Mouse (Mus musculus): ENCODE measurements around the gene Mrps36. TPM values are rescaled to one million over a fixed set of nuclear protein-coding genes. Genes with fewer than 3 reads are reported as not detected.
"Not testable (repeated sequence)": the region's sequence is repeated elsewhere in the genome, so short reads cannot be mapped to it uniquely, and the experiment has no call there.

Gene Mrps36
- total RNA-seq, 2 experiments from 2014 or later: 49.0 to 58.9 TPM

DNA sequence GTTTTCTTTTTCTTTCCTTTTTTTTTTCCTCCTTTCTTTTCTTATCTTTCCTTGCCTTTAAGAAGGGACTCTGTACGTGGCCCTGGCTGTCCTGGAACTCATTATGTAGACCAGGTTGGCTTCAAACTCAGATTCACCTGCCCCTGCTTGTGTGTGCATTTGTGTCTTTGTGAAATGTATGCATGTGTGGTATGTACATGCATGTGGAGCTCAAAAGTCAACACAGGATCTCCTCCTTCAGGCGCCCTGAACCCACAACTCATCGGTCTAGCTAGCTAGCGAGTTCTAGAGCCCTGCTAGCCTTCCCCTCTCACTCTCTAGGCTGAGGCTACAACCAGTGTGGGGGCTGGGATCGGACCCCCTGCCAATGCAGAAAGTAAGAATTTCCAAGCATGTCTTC lies 1.6 kb downstream of the Mrps36 start:
- no peak for DNase-seq (ENCODE audit: low spot score in 2 of 2)

DNA sequence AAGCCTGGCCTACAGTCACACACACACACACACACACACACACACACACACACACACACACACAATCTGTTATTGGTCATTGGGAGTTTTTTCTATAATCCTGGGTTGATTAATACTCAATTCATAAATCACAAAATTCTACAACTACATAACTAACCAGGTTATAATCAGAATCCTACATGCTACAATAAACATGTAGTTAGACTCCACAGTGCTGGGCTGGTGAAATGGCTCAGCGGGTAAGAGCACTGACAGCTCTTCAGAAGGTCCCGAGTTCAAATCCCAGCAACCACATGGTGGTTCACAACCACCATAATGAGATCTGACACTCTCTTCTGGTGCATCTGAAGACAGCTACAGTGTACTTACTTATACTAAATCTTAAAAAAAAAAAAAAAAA lies 11.7 kb downstream of the Mrps36 start:
- no peak for DNase-seq (ENCODE audit: low spot score in 2 of 2)

DNA sequence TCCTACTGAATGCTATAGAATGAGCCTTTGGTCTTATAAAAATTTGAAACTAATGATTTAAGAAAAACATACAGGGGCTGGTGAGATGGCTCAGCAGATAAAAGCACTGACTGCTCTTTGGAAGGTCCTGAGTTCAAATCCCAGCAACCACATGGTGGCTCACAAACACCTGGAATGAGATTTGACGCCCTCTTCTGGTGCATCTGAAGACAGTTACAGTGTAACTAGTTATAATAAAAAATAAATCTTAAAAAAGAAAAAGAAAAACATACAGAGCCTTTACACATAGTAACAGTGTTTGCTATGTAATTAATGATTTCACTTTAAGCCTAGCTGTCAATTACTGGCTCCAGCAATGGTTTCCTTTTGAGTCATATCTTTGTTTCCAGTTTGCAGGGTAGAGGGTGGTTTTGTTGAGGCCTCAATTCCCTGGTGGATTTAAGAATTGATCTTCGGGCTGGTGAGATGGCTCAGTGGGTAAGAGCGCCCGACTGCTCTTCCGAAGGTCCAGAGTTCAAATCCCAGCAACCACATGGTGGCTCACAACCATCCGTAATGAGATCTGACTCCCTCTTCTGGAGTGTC lies 12.9 kb downstream of the Mrps36 start:
- not testable (repeated sequence) for DNase-seq (ENCODE audit: low spot score in 2 of 2)

DNA sequence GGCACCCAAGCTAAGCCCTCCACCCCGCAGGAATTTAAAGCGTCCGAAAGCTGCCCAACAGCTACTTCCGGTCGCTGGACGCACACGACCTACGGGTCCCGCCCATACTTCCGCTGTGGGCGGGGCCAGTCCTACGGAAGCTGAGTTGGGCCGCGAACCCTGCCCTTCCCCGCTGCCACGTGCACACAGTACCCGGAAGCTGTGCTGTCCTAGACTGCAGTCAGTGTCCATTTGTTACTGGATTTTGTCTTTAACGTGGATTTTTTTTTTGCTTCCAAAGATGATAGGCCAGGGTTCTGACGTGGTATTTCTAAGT lies 13.6 kb downstream of the Mrps36 start, which contains the start of gene Cdk7:
Gene Cdk7 (minus strand): TSS at position 79 of the 316 bp plus-strand sequence.
- peak; percentile 85 to 93 for DNase-seq (ENCODE audit: low spot score in 2 of 2)

DNA sequence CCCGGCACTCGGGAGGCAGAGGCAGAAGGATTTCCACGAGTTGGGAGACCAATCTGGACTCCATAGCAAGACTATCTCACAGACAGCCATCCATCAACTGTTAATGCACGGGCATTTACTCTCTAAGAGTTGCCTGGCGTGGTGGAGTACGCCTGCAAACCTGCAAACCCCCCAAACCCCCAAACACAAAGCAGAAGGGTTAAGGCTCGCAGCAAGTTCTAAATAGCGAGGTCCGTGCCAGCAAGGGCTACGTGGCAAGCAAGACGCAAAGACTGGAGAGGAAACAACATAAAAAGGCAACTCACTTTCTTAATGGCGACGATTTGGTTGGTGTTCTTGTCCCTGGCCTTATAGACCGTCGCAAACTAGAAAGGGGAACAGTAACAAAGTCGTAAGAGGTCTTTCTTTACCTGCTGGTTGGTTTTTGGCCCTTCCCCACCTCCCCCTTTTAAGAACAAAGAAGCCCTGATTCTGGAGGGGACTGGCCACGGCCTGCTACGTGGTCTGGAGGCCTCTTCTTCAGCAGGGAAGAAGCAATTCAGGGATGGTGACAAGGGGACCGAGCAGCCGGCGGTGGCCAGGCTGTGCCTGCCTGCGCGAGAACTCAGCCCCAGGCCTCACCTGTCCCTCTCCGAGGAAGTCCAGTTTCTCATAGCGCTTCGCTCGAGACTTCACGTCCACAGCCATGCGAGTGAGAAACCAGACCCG lies 14.2 kb downstream of the Mrps36 start:
- peak in 1 of 2 experiments; percentile 29 for DNase-seq (ENCODE audit: low spot score in 2 of 2)

DNA sequence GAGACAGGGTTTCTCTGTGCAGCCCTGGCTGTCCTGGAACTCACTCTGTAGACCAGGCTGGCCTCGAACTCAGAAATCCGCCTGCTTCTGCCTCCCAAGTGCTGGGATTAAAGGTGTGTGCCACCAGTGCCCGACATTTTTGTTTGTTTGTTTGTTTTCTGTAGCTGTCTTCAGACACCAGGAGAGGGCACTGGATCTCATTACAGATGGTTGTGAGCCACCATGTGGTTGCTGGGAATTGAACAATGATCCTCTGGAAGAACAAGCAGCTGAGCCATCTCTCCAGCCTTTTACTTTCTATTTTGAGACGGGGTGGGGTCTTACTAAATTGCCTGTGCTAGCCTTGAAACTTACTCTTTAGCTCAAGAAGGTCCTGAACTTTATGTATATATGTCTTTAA lies 15.9 kb downstream of the Mrps36 start:
- DNase-seq (ENCODE audit: low spot score in 2 of 2): not testable (repeated sequence)

DNA sequence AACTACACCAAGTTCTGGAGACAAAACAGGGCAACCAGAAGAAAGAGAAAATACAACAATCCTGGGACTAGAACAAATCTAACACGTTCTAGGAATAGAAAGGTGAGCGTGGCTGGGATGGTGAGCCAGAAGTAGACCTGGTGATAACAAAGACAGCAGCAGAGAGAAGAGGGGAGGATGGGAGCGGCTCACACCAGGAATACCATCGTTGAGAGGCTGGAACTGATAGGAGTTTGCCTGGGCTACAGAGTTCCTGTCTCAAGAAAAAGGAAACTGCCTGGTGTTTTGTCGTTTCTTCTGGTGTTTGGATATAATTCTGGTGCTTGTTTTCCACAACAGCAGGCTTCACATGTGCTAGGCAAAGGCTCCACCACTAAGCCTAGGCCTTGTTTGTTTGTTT lies 16.4 kb downstream of the Mrps36 start:
- no peak for DNase-seq (ENCODE audit: low spot score in 2 of 2)

DNA sequence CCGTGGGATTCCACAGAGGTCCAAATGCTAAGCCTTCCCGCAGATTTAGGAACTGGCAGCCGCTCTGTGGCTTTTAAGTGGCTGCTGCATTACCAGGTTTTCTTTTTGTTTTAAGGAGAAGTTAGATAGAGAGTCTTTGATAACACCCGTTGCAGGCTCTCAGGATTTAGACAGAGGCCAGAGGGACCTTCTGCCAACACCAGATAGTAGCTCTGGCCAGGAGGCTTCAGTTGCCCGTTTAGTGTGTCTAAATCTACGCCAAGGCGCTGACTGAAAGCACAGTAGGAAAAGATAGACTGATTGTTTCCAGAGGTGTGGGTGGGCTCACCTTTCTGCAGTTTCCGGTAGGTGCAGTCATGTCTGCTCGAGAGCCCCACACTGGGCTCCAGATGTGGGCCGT lies 19.3 kb downstream of the Mrps36 start:
- DNase-seq (ENCODE audit: low spot score in 2 of 2): no peak

DNA sequence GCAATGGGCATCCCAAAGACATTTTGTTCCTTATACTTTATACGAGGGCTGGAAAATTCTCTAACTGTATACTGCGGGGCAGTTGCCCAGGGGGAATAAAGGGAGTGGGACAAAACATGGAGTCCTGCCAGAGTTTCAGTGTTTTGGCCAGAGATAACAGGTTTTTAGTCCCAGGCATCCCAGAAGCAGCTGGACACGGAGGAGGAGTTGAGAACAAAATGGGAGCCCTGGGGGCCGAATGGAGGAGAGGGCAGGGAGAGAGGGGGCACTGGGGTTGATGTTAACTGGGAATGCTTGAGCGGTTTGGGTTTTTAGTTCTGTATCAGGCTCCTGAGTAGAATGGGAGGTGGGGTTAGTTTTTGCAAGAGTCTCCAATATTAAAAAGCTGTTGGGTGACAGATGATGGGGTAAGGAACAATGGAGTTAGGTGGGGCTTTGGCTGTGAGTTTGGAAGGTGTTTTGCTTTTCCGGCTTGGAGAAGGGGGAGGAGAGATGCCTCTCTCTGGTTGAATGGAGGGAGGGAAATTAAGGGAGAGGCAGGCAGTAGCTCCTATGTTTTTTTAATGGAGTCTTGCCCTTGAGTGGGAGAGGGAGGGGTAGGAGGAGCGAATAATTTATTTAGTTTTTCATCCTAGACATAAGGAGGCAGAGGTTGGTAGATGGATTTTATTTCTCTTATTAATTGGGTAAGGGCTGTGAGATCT lies 20.3 kb downstream of the Mrps36 start:
- DNase-seq (ENCODE audit: low spot score in 2 of 2): peak in 1 of 2 experiments; percentile 34

DNA sequence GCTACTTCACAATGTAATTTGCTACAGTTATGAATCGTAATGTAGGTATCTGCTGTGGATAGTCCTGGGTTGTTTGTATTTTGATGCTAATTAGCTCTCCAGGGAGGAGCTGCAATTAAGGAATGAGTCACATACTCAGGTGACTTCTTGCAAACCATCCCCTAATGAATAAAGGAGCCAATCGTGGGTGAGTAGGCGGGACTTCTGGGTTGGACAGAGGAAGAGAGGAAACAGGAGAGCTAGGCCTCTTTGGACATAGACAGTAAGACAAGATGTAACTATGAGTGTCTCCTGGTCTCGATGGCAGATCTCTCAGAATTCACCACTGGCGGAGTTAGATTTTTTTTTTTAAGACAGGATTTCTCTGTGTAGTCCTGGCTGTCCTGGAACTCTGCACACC lies 22.8 kb downstream of the Mrps36 start:
- no peak for DNase-seq (ENCODE audit: low spot score in 2 of 2)

DNA sequence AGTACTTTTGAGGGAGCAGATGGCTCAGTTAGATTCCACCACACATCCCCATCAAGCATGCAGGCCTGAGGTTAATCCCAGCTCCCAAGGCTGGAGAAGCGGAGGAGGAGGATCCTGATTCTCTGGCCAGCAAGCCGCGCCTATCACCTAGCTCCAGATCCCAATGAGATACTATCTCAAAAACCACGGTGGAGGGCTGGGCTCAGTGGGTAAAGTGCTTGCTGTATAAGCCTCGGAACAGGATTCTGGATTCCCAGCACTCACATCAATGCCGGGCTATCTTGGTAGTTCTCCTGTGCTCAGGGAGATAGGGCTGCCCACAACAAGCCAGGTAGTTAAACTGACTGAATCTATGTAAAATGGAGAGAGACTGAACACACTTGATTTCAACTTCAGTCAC lies 29.0 kb downstream of the Mrps36 start:
- DNase-seq (ENCODE audit: low spot score in 2 of 2): no peak

DNA sequence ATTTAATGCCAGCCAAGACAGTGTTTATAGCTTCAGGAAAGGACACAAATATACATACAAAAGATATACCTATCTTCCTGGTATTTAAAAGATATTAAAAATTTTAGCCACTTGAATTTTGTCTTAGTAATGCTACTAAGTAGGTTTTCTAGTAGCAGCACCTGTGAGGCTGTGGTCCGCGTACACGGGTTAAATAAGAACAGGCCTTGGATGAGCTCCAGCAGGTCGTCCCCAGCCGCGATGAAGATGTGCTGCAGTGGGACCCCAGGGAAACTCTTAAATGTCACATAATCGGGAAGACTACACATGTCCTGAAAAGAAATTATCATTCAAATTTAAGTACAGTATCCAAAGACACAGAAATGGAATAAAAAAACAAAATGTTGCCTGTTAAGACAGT lies 38.3 kb downstream of the Mrps36 start:
- DNase-seq (ENCODE audit: low spot score in 2 of 2): no peak

DNA sequence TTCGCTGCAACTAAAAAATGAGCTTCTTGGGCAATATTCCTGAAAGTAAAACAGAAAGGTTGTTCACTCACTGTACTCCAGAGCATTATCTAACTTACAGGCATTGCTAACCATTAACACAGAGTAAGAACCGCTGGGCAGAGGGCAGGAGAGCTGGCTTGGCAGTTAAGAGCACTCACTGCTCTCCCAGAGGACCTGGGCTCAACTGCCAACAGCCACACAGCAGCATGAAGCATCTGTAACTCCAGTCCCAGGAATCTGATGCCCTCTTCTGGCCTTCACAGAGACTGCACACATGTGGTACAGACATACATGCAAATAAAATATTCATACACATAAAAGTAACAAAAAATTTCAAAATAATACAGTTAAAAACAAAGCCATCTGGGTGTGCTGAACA lies 41.0 kb downstream of the Mrps36 start:
- DNase-seq (ENCODE audit: low spot score in 2 of 2): no peak

DNA sequence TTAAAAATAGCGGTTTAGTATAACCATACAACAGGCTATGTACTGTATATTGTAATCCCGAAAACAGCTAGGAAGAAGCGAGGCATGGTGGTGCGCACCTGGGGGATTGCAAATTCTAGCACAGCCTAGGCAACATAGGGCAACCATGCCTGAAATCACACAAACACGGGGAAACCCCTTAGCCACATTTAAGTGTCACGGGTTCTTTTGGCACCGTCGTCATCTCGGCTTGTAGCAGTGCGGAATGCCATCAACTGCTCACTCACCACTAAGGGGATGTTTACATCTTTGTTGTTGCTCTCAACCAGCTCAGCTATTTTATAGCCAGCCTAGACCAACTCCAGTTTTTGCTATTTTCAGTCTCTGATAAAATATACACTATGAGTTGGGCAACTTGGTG lies 45.6 kb downstream of the Mrps36 start:
- DNase-seq (ENCODE audit: low spot score in 2 of 2): no peak

DNA sequence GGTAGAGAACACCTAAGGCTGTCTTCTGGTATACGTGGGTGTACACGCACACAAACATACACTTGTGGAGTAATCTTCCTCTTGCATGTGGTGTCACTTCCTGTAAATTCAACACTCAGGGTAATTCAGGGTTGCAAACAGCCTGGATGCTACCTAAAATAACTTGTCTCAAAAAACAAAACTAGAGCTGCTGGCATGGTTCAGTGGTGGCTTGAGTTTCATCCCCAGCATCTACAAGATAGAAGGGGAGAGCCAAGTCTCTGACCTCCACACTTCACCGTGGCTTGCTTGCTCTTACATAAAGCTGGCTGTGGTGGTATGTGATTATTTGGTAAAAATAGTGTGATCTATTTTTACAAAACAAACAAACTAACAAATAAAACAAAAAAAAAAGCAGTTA lies 46.9 kb downstream of the Mrps36 start:
- DNase-seq (ENCODE audit: low spot score in 2 of 2): no peak

DNA sequence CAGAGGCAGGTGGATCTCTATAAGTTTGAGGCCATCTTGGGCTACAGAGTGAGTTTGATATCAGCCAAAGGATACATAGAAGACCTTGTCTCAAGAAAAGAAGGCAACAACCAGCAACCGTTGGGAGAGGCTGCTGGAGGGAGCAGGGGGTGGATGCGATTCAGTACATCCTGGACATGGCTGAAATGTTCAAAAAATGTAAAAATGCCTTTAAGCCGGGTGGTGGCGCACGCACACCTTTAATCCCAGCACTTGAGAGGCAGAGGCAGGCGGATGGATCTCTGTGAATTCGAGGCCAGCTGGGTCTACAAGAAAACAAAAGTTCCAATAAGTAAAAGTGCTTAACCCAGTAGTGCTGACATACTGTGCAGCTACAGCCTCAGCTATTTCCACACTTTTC lies 56.9 kb downstream of the Mrps36 start:
- DNase-seq (ENCODE audit: low spot score in 2 of 2): no peak

Other genes with a start within 250 kb of the Mrps36 start
- gene Ocln, start 191.9 kb downstream of the Mrps36 start, total RNA-seq (2021): 10 to 100 TPM; 11.9 to 16.4 TPM
- 1 to 10 TPM; 1.7 to 2.0 TPM for gene Marveld2, start 127.7 kb downstream of the Mrps36 start, total RNA-seq (2021)
- 10 to 100 TPM; 91.5 to 100.0 TPM for gene Ak6, start 93.7 kb downstream of the Mrps36 start, total RNA-seq (2021)
- 10 to 100 TPM; 12.0 to 13.2 TPM for gene Rad17, start 93.6 kb downstream of the Mrps36 start, total RNA-seq (2021)
- gene Taf9, start 93.1 kb downstream of the Mrps36 start, total RNA-seq (2021): 10 to 100 TPM; 23.6 to 26.5 TPM
- under 1 TPM; 0.36 to 0.53 TPM for gene Ccdc125, start 74.9 kb downstream of the Mrps36 start, total RNA-seq (2021)
- gene Cdk7, start 13.7 kb downstream of the Mrps36 start, total RNA-seq (2021): 10 to 100 TPM; 35.7 to 37.0 TPM
- 1 to 10 TPM in 1 of 2 experiments, under 1 TPM in 1; 0.81 to 1.3 TPM for gene Cenph, start 31.2 kb upstream of the Mrps36 start, total RNA-seq (2021)
- gene Ccnb1, start 41.9 kb upstream of the Mrps36 start, total RNA-seq (2021): 1 to 10 TPM; 3.5 to 3.6 TPM
- 10 to 100 TPM; 35.3 to 37.4 TPM for gene Slc30a5, start 88.8 kb upstream of the Mrps36 start, total RNA-seq (2021)

Data from layer of hippocampus, postnatal 14 days (tissue).